Mouse (Mus musculus) frontal cortex, postnatal 14 days (tissue): ENCODE measurements at regions not wholly inside any gene's neighbourhood (a gene's known extent, or its start where the extent isn't known, plus 50 kb on each side); places are given as distances from the start of the nearest gene placed in this dataset.

Experiments used
- DNase-seq, 2 experiments: peaks; one replicate each; pipeline ENCODE4 v3.0.0; 2022; ENCODE audit warnings: low spot score in 2 of 2

- DNase-seq: no peak
Observed at GRCm38 (mm10) chr16:50092780-50093179, 292.4 kb downstream of the Cd47 start.

- DNase-seq: no peak
Observed at GRCm38 (mm10) chr16:50095858-50096551, 295.7 kb downstream of the Cd47 start.

GRCm38 (mm10) chr16:50096563-50096962 lies 296.2 kb downstream of the Cd47 start:
- no peak for DNase-seq

GRCm38 (mm10) chr16:50103340-50103739 lies 303.0 kb downstream of the Cd47 start:
- no peak for DNase-seq

GRCm38 (mm10) chr16:50118150-50118549 lies 314.0 kb downstream of the Bbx start:
- no peak for DNase-seq

- no peak for DNase-seq
Observed at GRCm38 (mm10) chr16:50122460-50122859, 309.7 kb downstream of the Bbx start.

- DNase-seq: no peak
Observed at GRCm38 (mm10) chr16:50124646-50125045, 307.5 kb downstream of the Bbx start.

- no peak for DNase-seq
Observed at GRCm38 (mm10) chr16:50125564-50125963, 306.6 kb downstream of the Bbx start.

- no peak for DNase-seq
Observed at GRCm38 (mm10) chr16:50131406-50131805, 300.8 kb downstream of the Bbx start.
